Mouse (Mus musculus) forebrain, embryonic 13.5 days (tissue): ENCODE measurements at regions not wholly inside any gene's neighbourhood (a gene's known extent, or its start where the extent isn't known, plus 50 kb on each side); places are given as distances from the start of the nearest gene placed in this dataset.

Source experiments
- ATAC-seq: fragments of 200-750 bp; cut with Nextera tagmentation; 2 replicates; pipeline ENCODE4 v1.8.0; 2017
- H3K27ac ChIP-seq: fragments of 300-500 bp; sonication (generic); 2 replicates; pipeline ENCODE4 v1.5.1; 2015; ENCODE audit warnings: inconsistent platforms, mild to moderate bottlenecking, moderate library complexity
- H3K27me3 ChIP-seq: fragments of 300-500 bp; sonication (generic); 2 replicates; pipeline ENCODE4 v1.6.1; 2015; ENCODE audit warnings: mild to moderate bottlenecking, inconsistent platforms
- H3K36me3 ChIP-seq: fragments of 300-500 bp; sonication (generic); 2 replicates; pipeline ENCODE4 v1.6.1; 2015; ENCODE audit warnings: mild to moderate bottlenecking, inconsistent platforms; ENCODE audit not compliant: poor library complexity, severe bottlenecking
- H3K4me1 ChIP-seq: fragments of 300-500 bp; sonication (generic); 2 replicates; pipeline ENCODE4 v1.6.1; 2015; ENCODE audit warnings: inconsistent platforms
- H3K4me2 ChIP-seq: fragments of 300-500 bp; sonication (generic); 2 replicates; pipeline ENCODE4 v1.6.1; 2015; ENCODE audit warnings: inconsistent platforms, mild to moderate bottlenecking, moderate library complexity
- H3K4me3 ChIP-seq: fragments of 300-500 bp; sonication (generic); 2 replicates; pipeline ENCODE4 v1.5.1; 2015; ENCODE audit warnings: mild to moderate bottlenecking, inconsistent platforms
- H3K9ac ChIP-seq: fragments of 300-500 bp; sonication (generic); 2 replicates; pipeline ENCODE4 v1.6.1; 2015; ENCODE audit warnings: mild to moderate bottlenecking, inconsistent platforms
- H3K9me3 ChIP-seq: fragments of 300-500 bp; sonication (generic); replicated peaks from 2 replicates; pipeline ENCODE4 v1.6.1; 2016; ENCODE audit warnings: inconsistent platforms
- WGBS: fragments of 180-500 bp; shearing (Covaris S2); methylation state at CpG from one replicate; pipeline ENCODE4 v1.1.7; 2015; 5-methylcytosine and 5-hydroxymethylcytosine counted together

DNA sequence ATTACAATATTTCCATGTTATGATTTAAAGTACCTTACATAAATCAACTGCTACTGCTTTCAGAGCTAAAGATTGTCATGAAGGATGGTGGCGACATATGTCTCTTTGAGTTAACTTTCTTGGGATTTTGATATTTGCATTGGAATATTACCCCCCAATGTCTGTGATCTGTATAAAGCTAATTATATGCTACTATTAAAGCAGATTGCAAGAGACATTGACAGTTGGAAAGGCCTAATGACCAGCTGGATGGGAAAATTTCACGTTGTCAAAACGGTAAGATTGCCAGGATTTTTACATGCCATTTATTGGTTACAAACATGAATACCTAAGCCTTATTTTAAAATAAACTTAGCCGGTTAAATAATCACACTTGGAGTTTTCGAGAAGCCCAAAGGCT is 969.1 kb upstream of the Diaph2 start:
- Histone ChIP-seq H3K9me3 (no peaks in the 10 kb centered on the region), H3K9ac (no peak overlapping the region), H3K4me1 (no peaks in the 10 kb centered on the region), H3K36me3 (no peaks in the 10 kb centered on the region), H3K27me3 (no peaks in the 10 kb centered on the region), H3K4me2 (no peak overlapping the region), H3K4me3 (no peak overlapping the region), H3K27ac (no peak overlapping the region)
- ATAC-seq, result peak; percentile 33; the same call in 1 of the 2 replicates
- 79% methylated on average over 5 of the region's 5 CpGs for WGBS

DNA sequence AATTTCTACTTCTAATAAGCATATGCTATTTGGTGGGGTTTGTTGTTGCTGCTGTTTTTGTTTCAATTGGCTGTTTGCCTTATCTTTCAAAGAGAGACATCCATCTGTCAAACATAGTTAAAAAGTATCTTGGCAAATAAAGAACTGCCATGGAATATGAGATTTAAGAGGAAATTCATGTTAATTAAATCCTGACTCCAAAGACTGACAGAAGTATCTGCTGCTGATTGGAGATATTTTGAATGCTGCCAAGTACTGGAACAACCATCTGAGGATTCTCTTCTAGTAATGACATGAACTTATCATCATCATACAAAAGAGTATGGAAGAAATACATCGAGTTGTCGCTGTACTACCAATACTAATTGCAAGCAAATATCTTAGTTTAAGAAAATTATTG is 965.0 kb upstream of the Diaph2 start:
- H3K4me2 ChIP-seq, result no peak overlapping the region
- no peaks in the 10 kb centered on the region for H3K27me3 ChIP-seq
- no peak overlapping the region for H3K4me3 ChIP-seq
- no peak overlapping the region for H3K27ac ChIP-seq
- 83% methylated on average over 2 of the region's 2 CpGs for WGBS
- no peaks in the 10 kb centered on the region for H3K4me1 ChIP-seq
- no peak for ATAC-seq
- no peaks in the 10 kb centered on the region for H3K36me3 ChIP-seq
- H3K9ac ChIP-seq, result no peak overlapping the region
- no peaks in the 10 kb centered on the region for H3K9me3 ChIP-seq
